Mouse (Mus musculus) bone marrow, adult 2 months (tissue): ENCODE results near the gene Plxnc1.

Experiments used
- CTCF ChIP-seq: fragments of 200-500 bp; IDR thresholded peaks from 2 replicates; pipeline ENCODE4 v1.5.1; 2011; ENCODE audit warnings: low read length, control low read depth; ENCODE audit not compliant: control insufficient read depth, insufficient read depth
- POLR2A ChIP-seq: fragments of 200-500 bp; IDR thresholded peaks from 2 replicates; pipeline ENCODE4 v1.6.1; 2011; ENCODE audit warnings: low read depth, mild to moderate bottlenecking, control low read depth, low read length, borderline replicate concordance; ENCODE audit not compliant: control insufficient read depth

DNA sequence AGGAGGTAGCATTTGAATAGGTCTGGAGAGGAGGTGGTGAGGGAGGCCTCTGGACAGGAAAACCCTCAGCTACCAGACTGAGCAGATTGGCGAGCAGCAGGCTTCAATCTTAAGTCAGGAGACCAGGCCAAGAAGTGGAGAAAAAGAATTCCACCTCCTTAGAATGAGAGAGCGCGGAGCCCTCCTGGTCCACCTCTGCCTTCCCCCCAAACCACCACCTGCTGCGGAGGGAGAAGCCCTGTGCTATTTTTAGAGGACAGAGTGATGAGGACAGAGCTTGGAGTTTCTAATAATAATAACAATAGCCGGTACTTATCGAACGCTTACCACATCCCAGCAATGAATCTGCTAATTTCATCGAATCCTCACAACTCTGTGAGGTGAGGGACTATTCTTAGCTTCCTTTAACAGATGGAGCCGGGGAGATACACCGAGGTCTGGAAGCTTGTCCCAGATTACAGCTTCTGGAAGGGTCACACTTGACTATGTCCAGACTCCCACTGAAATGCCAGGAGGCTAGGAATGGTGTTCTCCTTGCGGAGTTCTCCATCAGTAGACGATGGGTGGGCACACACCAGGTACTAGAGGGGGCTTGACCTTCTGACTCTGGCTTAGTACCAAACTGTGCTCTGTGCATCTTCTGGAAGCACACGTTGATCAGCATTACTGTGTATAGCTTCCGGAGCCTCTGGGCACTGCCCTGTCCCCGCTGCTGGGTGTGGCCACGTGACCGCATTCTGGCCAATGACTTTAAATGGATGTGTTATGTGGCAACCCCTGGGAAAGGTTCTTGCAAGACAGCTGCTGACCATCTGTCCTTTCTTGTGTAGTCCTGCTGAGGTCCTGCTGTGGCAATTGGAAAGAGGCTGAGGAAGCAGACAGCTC, 125.6 kb downstream of the Plxnc1 start:
- TF ChIP-seq CTCF, result no peak
- no peak for TF ChIP-seq POLR2A
